Comparison of ENCODE assay signal across 16 mouse cellular contexts in genomic region chr16:15157852-15158251, GRCm38 (mm10).
"Had no signal": no experiment of that assay in that cellular context is flagged by ENCODE, and none has a peak within 500 bp of the region (broad histone marks: within the 10 kb centered on the region; RNA-seq: fewer than 3 reads in every experiment).

No protein-coding gene starts in this region.

- H3K27ac ChIP-seq: lung, embryonic 15.5 days; macrophage; midbrain, embryonic 13.5 days; midbrain, embryonic 15.5 days; neural tube, embryonic 12.5 days; stomach, embryonic 15.5 days had no signal

- H3K9ac ChIP-seq: lung, embryonic 15.5 days; midbrain, embryonic 13.5 days; midbrain, embryonic 15.5 days; neural tube, embryonic 12.5 days; stomach, embryonic 15.5 days had no signal

- H3K9me3 ChIP-seq: lung, embryonic 15.5 days; megakaryocyte, embryonic 14.5 days; midbrain, embryonic 13.5 days; midbrain, embryonic 15.5 days; neural tube, embryonic 12.5 days; stomach, embryonic 15.5 days had no signal

- H3K4me1 ChIP-seq: lung, embryonic 15.5 days; megakaryocyte, embryonic 14.5 days; midbrain, embryonic 13.5 days; midbrain, embryonic 15.5 days; neural tube, embryonic 12.5 days; stomach, embryonic 15.5 days had no signal

- H3K4me3 ChIP-seq: lung, embryonic 15.5 days; megakaryocyte, embryonic 14.5 days; midbrain, embryonic 13.5 days; midbrain, embryonic 15.5 days; neural tube, embryonic 12.5 days; stomach, embryonic 15.5 days had no signal

- H3K27me3 ChIP-seq: lung, embryonic 15.5 days; megakaryocyte, embryonic 14.5 days; midbrain, embryonic 13.5 days; midbrain, embryonic 15.5 days; neural tube, embryonic 12.5 days; stomach, embryonic 15.5 days had no signal

- ATAC-seq: lung, postnatal 0 days; midbrain, embryonic 13.5 days; midbrain, embryonic 15.5 days had no signal

- DNase-seq: lung, adult 2 months; lung, postnatal 14 days; lung, postnatal 36 days; right cerebral cortex, postnatal 14 days; thymus, adult 18-20 months; thymus, postnatal 14 days; thymus, postnatal 36 days had no signal

- H3K4me2 ChIP-seq: lung, embryonic 15.5 days; midbrain, embryonic 11.5 days; midbrain, embryonic 13.5 days; midbrain, embryonic 15.5 days; neural tube, embryonic 12.5 days; stomach, embryonic 15.5 days had no signal

- H3K36me3 ChIP-seq: lung, embryonic 15.5 days; midbrain, embryonic 13.5 days; midbrain, embryonic 15.5 days; neural tube, embryonic 12.5 days; stomach, embryonic 15.5 days had no signal
